Mouse (Mus musculus): ENCODE results near the gene Fbxl3.
A peak's percentile ranks its signal among the peaks of the same experiment; 100 is the strongest.

Gene Fbxl3

GRCm38 (mm10) chr14:103079209-103079977, 20.0 kb downstream of the Fbxl3 start:
- DNase-seq: no peak

GRCm38 (mm10) chr14:103078006-103078912, 21.1 kb downstream of the Fbxl3 start:
- DNase-seq: no peak

- no peak for DNase-seq
Measured at GRCm38 (mm10) chr14:103077272-103078005, 21.9 kb downstream of the Fbxl3 start.

- DNase-seq: no peak
Measured at GRCm38 (mm10) chr14:103075166-103075565, 24.2 kb downstream of the Fbxl3 start.

- no peak for DNase-seq
Measured at GRCm38 (mm10) chr14:103073825-103074224, 25.5 kb downstream of the Fbxl3 start.

- DNase-seq: no peak
Measured at GRCm38 (mm10) chr14:103072731-103073130, 26.6 kb downstream of the Fbxl3 start.

GRCm38 (mm10) chr14:103071471-103071870, 27.9 kb downstream of the Fbxl3 start:
- no peak for DNase-seq

GRCm38 (mm10) chr14:103070790-103071189, 28.6 kb downstream of the Fbxl3 start:
- DNase-seq: peak in 1 of 2 experiments; percentile 11

- DNase-seq: peak; percentile 89 to 90
Measured at GRCm38 (mm10) chr14:103069864-103070611, 29.3 kb downstream of the Fbxl3 start, which contains the start of gene Cln5. TSS of gene Cln5 (plus strand) at chr14:103070216.

GRCm38 (mm10) chr14:103069465-103069863, 29.9 kb downstream of the Fbxl3 start:
- no peak for DNase-seq

- peak; percentile 40 to 65 for DNase-seq
Measured at GRCm38 (mm10) chr14:103065294-103066167, 33.8 kb downstream of the Fbxl3 start.

GRCm38 (mm10) chr14:103059495-103059894, 39.9 kb downstream of the Fbxl3 start:
- DNase-seq: no peak

GRCm38 (mm10) chr14:103058998-103059397, 40.4 kb downstream of the Fbxl3 start:
- no peak for DNase-seq

- DNase-seq: no peak
Measured at GRCm38 (mm10) chr14:103056601-103057000, 42.8 kb downstream of the Fbxl3 start.

GRCm38 (mm10) chr14:103054731-103055130, 44.6 kb downstream of the Fbxl3 start:
- no peak for DNase-seq

GRCm38 (mm10) chr14:103051159-103051769, 48.1 kb downstream of the Fbxl3 start:
- DNase-seq: peak; percentile 62 to 63

GRCm38 (mm10) chr14:103048292-103049086, 50.9 kb downstream of the Fbxl3 start:
- DNase-seq: no peak

GRCm38 (mm10) chr14:103046677-103047076, 52.7 kb downstream of the Fbxl3 start, which contains the start of gene Acod1:
TSS of gene Acod1 (plus strand) at chr14:103046977.
- no peak for DNase-seq

- no peak for DNase-seq
Measured at GRCm38 (mm10) chr14:103037016-103037415, 62.4 kb downstream of the Fbxl3 start.

- no peak for DNase-seq
Measured at GRCm38 (mm10) chr14:103034076-103034475, 65.3 kb downstream of the Fbxl3 start.

Data from thymus, adult 18-20 months (tissue).